Mouse (Mus musculus) NIH3T3 (cell line): ENCODE results near the gene Fgfr4.
"Not testable (repeated sequence)": the region's sequence is repeated elsewhere in the genome, so short reads cannot be mapped to it uniquely, and the experiment has no call there.

Experiments used
- DNase-seq: peaks from one replicate; pipeline ENCODE4 v3.0.0-alpha.2; 2012; ENCODE audit warnings: low read depth

Fgfr4 gene

GRCm38 (mm10) chr13:55172336-55172770 is 19.9 kb downstream of the Fgfr4 start:
- no peak for DNase-seq

- DNase-seq: no peak
These were observed 21.9 kb downstream of the Fgfr4 start for GRCm38 (mm10) chr13:55174347-55174746.

- DNase-seq: no peak
These were observed 23.8 kb downstream of the Fgfr4 start for GRCm38 (mm10) chr13:55176265-55176664.

GRCm38 (mm10) chr13:55177903-55178496 is 25.6 kb downstream of the Fgfr4 start:
- DNase-seq: no peak

GRCm38 (mm10) chr13:55178556-55178955 is 26.1 kb downstream of the Fgfr4 start:
- peak; percentile 85 for DNase-seq

GRCm38 (mm10) chr13:55179591-55179990 is 27.2 kb downstream of the Fgfr4 start:
- no peak for DNase-seq

- no peak for DNase-seq
These were observed 29.3 kb downstream of the Fgfr4 start for GRCm38 (mm10) chr13:55181786-55182172.

- DNase-seq: peak; percentile 22
These were observed 29.9 kb downstream of the Fgfr4 start for GRCm38 (mm10) chr13:55182173-55182894.

GRCm38 (mm10) chr13:55183382-55183781 is 30.9 kb downstream of the Fgfr4 start:
- peak; percentile 50 for DNase-seq

GRCm38 (mm10) chr13:55187062-55187461 is 34.6 kb downstream of the Fgfr4 start:
- DNase-seq: not testable (repeated sequence)

GRCm38 (mm10) chr13:55189531-55190107 is 37.2 kb downstream of the Fgfr4 start:
- DNase-seq: peak; percentile 52

GRCm38 (mm10) chr13:55190121-55190868 is 37.9 kb downstream of the Fgfr4 start:
- peak; percentile 97 for DNase-seq

- DNase-seq: no peak
These were observed 39.1 kb downstream of the Fgfr4 start for GRCm38 (mm10) chr13:55191535-55191934.

- not testable (repeated sequence) for DNase-seq
These were observed 50.3 kb downstream of the Fgfr4 start for GRCm38 (mm10) chr13:55202758-55203157.

GRCm38 (mm10) chr13:55203740-55204139 is 51.3 kb downstream of the Fgfr4 start:
- DNase-seq: no peak

GRCm38 (mm10) chr13:55204667-55205389 is 52.4 kb downstream of the Fgfr4 start:
- DNase-seq: no peak

GRCm38 (mm10) chr13:55205448-55206205 is 53.2 kb downstream of the Fgfr4 start:
- DNase-seq: no peak

- DNase-seq: no peak
These were observed 56.6 kb downstream of the Fgfr4 start for GRCm38 (mm10) chr13:55208837-55209648.

GRCm38 (mm10) chr13:55209649-55210192 is 57.3 kb downstream of the Fgfr4 start, which contains the start of gene Nsd1:
TSS of gene Nsd1 (plus strand) at chr13:55209782.
- DNase-seq: no peak
